Mouse (Mus musculus): Measurements from ENCODE around the gene Hapln1. TPM values are rescaled to one million over a fixed set of nuclear protein-coding genes. Genes with fewer than 3 reads are reported as not detected.
A peak's percentile ranks its signal among the peaks of the same experiment; 100 is the strongest.

Hapln1 gene
- polyA plus RNA-seq, 1 experiment from 2014 or later: 1.2 TPM

DNA sequence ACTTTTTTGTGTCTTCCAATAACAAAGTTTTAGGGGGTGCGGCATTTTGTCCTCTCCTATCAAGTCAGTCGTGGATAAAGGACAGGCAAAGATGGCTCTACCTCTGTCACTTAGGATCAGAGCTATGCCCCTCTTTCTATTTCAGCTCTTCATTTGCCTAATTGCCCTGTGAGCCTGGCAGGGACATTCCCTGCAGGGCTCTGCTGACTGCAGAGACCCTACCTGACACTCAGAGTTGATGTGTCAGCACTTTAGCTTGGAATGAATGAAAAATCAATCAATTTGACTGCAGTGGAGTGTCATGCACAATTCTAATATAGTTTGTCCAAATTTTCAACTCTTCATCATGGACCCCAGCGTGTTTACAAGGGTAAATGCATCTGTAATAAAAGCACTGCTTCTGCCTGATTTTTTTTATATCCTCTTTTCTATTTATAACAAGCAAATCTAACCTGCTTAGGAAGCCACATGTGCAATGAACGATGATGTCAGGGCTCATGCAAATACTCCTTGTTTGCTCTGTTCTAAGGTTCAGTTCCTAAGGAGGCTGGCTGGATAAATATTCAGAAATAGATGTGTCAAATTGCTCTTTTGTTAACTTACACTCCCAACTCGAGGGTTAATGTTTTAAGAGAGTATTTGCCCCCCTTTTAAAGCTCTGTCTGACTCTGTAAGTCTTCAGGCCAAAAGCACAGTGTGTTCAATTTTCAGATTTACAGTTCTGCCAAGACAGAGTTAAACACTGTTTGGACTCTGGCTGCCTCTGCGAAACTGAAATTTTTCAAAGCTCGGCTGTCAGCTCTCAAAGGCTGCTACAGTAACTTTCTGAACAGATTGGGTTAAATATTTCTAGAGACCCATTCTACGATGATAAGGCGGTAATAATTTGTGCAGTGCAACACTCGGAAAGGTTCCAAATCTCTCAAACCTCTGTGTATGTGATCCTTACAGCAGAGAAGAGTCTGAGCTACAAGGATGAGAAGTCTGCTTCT lies 44.4 kb downstream of the Hapln1 start:
- no peak overlapping the region for H3K9ac ChIP-seq (replicated peaks; ENCODE audit: low read depth, low read length)
- H3K27ac ChIP-seq (ENCODE audit: low read depth, low read length): no peak overlapping the region
- no peaks in the 10 kb centered on the region for H3K9me3 ChIP-seq (ENCODE audit: control insufficient read depth, low read length)
- no peaks in the 10 kb centered on the region for H3K36me3 ChIP-seq (ENCODE audit: control insufficient read depth, insufficient read depth, low read length)
- H3K4me1 ChIP-seq (ENCODE audit: control insufficient read depth, insufficient read depth, low read length): no peaks in the 10 kb centered on the region
- H3K27me3 ChIP-seq (ENCODE audit: control insufficient read depth, insufficient read depth, low read length): no peaks in the 10 kb centered on the region
- 68% methylated on average over 10 of the region's 10 CpGs for WGBS
- H3K4me2 ChIP-seq (ENCODE audit: low read depth, low read length): no peak overlapping the region
- no peak for ATAC-seq (ENCODE audit: low read depth)
- no peak overlapping the region for H3K4me3 ChIP-seq (ENCODE audit: low read depth, low read length)

- no peaks in the 10 kb centered on the region for H3K9me3 ChIP-seq (ENCODE audit: control insufficient read depth, low read length)
- H3K4me1 ChIP-seq (ENCODE audit: control insufficient read depth, insufficient read depth, low read length): no peaks in the 10 kb centered on the region
- ATAC-seq (ENCODE audit: low read depth): no peak
- no peaks in the 10 kb centered on the region for H3K36me3 ChIP-seq (ENCODE audit: control insufficient read depth, insufficient read depth, low read length)
- H3K4me2 ChIP-seq (ENCODE audit: low read depth, low read length): no peak overlapping the region
- H3K9ac ChIP-seq (replicated peaks; ENCODE audit: low read depth, low read length): no peak overlapping the region
- no peaks in the 10 kb centered on the region for H3K27me3 ChIP-seq (ENCODE audit: control insufficient read depth, insufficient read depth, low read length)
- H3K27ac ChIP-seq (ENCODE audit: low read depth, low read length): no peak overlapping the region
- no peak overlapping the region for H3K4me3 ChIP-seq (ENCODE audit: low read depth, low read length)
- 49% methylated on average over 1 of the region's 1 CpGs for WGBS
Measured at GRCm38 (mm10) chr13:89585144-89585543, 45.5 kb downstream of the Hapln1 start.

DNA sequence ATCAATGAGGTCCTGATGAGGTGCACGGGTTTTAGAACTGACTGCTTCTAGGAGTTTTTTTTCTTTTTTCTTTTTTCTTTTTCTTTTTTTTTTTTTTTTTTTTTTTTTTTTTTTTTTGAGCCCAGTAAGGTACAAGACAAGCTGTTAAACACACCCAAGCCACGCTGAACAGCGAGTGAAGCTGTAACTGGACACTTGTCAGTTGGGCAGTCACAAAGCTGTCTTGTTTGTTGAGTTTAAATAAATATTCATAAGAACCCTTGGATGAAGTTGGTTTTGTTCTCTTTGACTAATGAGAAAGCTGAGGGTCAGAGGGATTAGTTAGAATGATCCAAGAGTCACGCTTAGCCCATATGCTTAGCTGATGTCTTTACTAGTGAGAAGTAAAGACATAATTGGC lies 55.5 kb downstream of the Hapln1 start:
- ATAC-seq (ENCODE audit: low read depth): no peak
- H3K4me1 ChIP-seq (ENCODE audit: control insufficient read depth, insufficient read depth, low read length): no peaks in the 10 kb centered on the region
- 74% methylated on average over 4 of the region's 4 CpGs for WGBS
- no peaks in the 10 kb centered on the region for H3K9me3 ChIP-seq (ENCODE audit: control insufficient read depth, low read length)
- H3K4me3 ChIP-seq (ENCODE audit: low read depth, low read length): no peak overlapping the region
- no peak overlapping the region for H3K9ac ChIP-seq (replicated peaks; ENCODE audit: low read depth, low read length)
- no peaks in the 10 kb centered on the region for H3K36me3 ChIP-seq (ENCODE audit: control insufficient read depth, insufficient read depth, low read length)
- no peaks in the 10 kb centered on the region for H3K27me3 ChIP-seq (ENCODE audit: control insufficient read depth, insufficient read depth, low read length)
- no peak overlapping the region for H3K4me2 ChIP-seq (ENCODE audit: low read depth, low read length)
- no peak overlapping the region for H3K27ac ChIP-seq (ENCODE audit: low read depth, low read length)

DNA sequence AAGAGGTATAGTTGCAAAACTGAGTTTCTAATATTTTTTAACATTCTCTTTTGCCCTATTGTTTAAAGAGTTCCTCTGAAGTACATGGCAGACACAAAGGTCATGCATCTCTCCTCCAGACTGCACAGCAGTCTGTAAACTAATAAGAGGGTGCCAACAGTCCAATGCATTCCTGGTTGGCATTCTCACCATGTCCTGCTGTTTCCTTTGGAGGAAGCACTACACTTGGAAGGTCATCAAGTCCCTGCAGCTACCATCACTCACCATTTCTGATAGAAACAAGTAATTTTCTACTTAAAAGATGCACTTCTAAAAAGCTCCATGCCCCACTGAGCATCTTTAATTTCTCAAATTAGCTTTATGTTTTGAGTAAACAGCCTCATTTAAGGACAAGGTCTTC lies 57.8 kb downstream of the Hapln1 start:
- H3K4me3 ChIP-seq (ENCODE audit: low read depth, low read length): no peak overlapping the region

GRCm38 (mm10) chr13:89600466-89600865 lies 60.9 kb downstream of the Hapln1 start:
- WGBS: 73% methylated on average over 7 of the region's 7 CpGs

More for the DNA sequence above, 57.8 kb downstream of the Hapln1 start:
- H3K27me3 ChIP-seq (ENCODE audit: control insufficient read depth, insufficient read depth, low read length): no peaks in the 10 kb centered on the region
- H3K4me2 ChIP-seq (ENCODE audit: low read depth, low read length): no peak overlapping the region
- H3K9me3 ChIP-seq (ENCODE audit: control insufficient read depth, low read length): no peaks in the 10 kb centered on the region
- H3K27ac ChIP-seq (ENCODE audit: low read depth, low read length): no peak overlapping the region
- no peak overlapping the region for H3K9ac ChIP-seq (replicated peaks; ENCODE audit: low read depth, low read length)
- no peaks in the 10 kb centered on the region for H3K4me1 ChIP-seq (ENCODE audit: control insufficient read depth, insufficient read depth, low read length)
- no peak for ATAC-seq (ENCODE audit: low read depth)
- H3K36me3 ChIP-seq (ENCODE audit: control insufficient read depth, insufficient read depth, low read length): no peaks in the 10 kb centered on the region

GRCm38 (mm10) chr13:89603336-89603735 lies 63.7 kb downstream of the Hapln1 start:
- no peaks in the 10 kb centered on the region for H3K9me3 ChIP-seq (ENCODE audit: control insufficient read depth, low read length)
- H3K4me3 ChIP-seq (ENCODE audit: low read depth, low read length): no peak overlapping the region
- no peaks in the 10 kb centered on the region for H3K4me1 ChIP-seq (ENCODE audit: control insufficient read depth, insufficient read depth, low read length)
- H3K36me3 ChIP-seq (ENCODE audit: control insufficient read depth, insufficient read depth, low read length): no peaks in the 10 kb centered on the region
- WGBS: 85% methylated on average over 3 of the region's 3 CpGs
- no peak overlapping the region for H3K27ac ChIP-seq (ENCODE audit: low read depth, low read length)
- H3K4me2 ChIP-seq (ENCODE audit: low read depth, low read length): no peak overlapping the region
- ATAC-seq (ENCODE audit: low read depth): no peak
- no peaks in the 10 kb centered on the region for H3K27me3 ChIP-seq (ENCODE audit: control insufficient read depth, insufficient read depth, low read length)
- no peak overlapping the region for H3K9ac ChIP-seq (replicated peaks; ENCODE audit: low read depth, low read length)

More at GRCm38 (mm10) chr13:89600466-89600865, 60.9 kb downstream of the Hapln1 start:
- H3K4me3 ChIP-seq (ENCODE audit: low read depth, low read length): no peak overlapping the region
- no peaks in the 10 kb centered on the region for H3K27me3 ChIP-seq (ENCODE audit: control insufficient read depth, insufficient read depth, low read length)
- no peak overlapping the region for H3K9ac ChIP-seq (replicated peaks; ENCODE audit: low read depth, low read length)
- H3K36me3 ChIP-seq (ENCODE audit: control insufficient read depth, insufficient read depth, low read length): no peaks in the 10 kb centered on the region
- no peak overlapping the region for H3K27ac ChIP-seq (ENCODE audit: low read depth, low read length)
- no peaks in the 10 kb centered on the region for H3K4me1 ChIP-seq (ENCODE audit: control insufficient read depth, insufficient read depth, low read length)
- no peak for ATAC-seq (ENCODE audit: low read depth)
- no peaks in the 10 kb centered on the region for H3K9me3 ChIP-seq (ENCODE audit: control insufficient read depth, low read length)
- no peak overlapping the region for H3K4me2 ChIP-seq (ENCODE audit: low read depth, low read length)

GRCm38 (mm10) chr13:89607399-89607798 lies 67.8 kb downstream of the Hapln1 start:
- no peak for ATAC-seq (ENCODE audit: low read depth)
- no peak overlapping the region for H3K27ac ChIP-seq (ENCODE audit: low read depth, low read length)
- WGBS: 39% methylated on average over 3 of the region's 3 CpGs

DNA sequence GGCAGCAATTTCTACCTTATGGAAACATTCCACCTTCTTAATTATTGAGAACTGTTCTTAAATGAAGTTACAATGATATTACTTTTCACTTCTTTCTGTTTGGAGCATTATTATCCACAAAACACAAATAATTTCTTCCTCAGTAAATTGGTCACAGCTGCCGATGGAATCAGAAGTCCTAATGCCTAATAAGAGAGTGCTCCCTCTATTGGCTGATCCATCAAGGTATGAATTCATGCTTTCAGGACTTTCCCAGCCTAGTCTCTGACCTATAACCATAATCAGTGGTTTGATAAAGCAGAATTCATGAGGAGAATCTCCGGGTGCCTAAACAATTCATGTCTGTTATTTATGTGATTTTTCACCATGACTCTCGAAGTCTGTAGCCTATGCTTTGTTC lies 79.5 kb downstream of the Hapln1 start:
- WGBS: 86% methylated on average over 3 of the region's 3 CpGs
- Histone ChIP-seq H3K27me3 (ENCODE audit: control insufficient read depth, insufficient read depth, low read length) (no peaks in the 10 kb centered on the region), H3K4me3 (ENCODE audit: low read depth, low read length) (no peak overlapping the region), H3K4me1 (ENCODE audit: control insufficient read depth, insufficient read depth, low read length) (no peaks in the 10 kb centered on the region), H3K4me2 (ENCODE audit: low read depth, low read length) (no peak overlapping the region), H3K9ac (replicated peaks; ENCODE audit: low read depth, low read length) (no peak overlapping the region), H3K9me3 (ENCODE audit: control insufficient read depth, low read length) (no peaks in the 10 kb centered on the region), H3K27ac (ENCODE audit: low read depth, low read length) (no peak overlapping the region), H3K36me3 (ENCODE audit: control insufficient read depth, insufficient read depth, low read length) (no peaks in the 10 kb centered on the region)
- no peak for ATAC-seq (ENCODE audit: low read depth)

More at GRCm38 (mm10) chr13:89607399-89607798, 67.8 kb downstream of the Hapln1 start:
- Histone ChIP-seq H3K36me3 (ENCODE audit: control insufficient read depth, insufficient read depth, low read length) (no peaks in the 10 kb centered on the region), H3K9ac (replicated peaks; ENCODE audit: low read depth, low read length) (no peak overlapping the region), H3K27me3 (ENCODE audit: control insufficient read depth, insufficient read depth, low read length) (no peaks in the 10 kb centered on the region), H3K4me3 (ENCODE audit: low read depth, low read length) (no peak overlapping the region), H3K4me1 (ENCODE audit: control insufficient read depth, insufficient read depth, low read length) (no peaks in the 10 kb centered on the region), H3K4me2 (ENCODE audit: low read depth, low read length) (no peak overlapping the region), H3K9me3 (ENCODE audit: control insufficient read depth, low read length) (no peaks in the 10 kb centered on the region)

DNA sequence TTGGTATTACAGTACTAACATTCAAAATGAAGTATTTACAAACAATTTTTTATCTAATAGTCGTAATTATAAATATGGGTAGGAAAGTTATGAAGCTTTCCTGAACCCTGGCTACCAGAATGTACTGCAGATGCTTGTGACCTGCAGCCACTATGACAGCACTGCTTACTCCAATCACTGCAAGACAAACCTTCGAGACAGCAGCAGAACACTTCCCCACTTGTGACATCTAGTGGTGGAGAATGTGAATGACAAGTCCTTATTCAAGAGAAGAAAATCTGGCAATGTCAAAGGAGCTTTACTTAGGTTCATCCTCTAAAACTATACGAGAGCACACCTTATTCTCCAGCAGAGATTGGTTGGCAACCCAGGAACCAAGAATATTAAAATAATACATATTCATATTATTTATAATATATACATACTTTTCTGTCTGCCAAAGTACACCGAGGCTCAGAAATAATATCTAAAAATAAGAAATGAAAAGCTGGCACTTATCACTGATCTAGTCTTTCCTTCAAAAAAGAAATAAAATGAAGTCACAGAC lies 94.6 kb downstream of the Hapln1 start:
- no peak overlapping the region for H3K9ac ChIP-seq (replicated peaks; ENCODE audit: low read depth, low read length)
- H3K4me1 ChIP-seq (ENCODE audit: control insufficient read depth, insufficient read depth, low read length): no peaks in the 10 kb centered on the region
- H3K27ac ChIP-seq (ENCODE audit: low read depth, low read length): no peak overlapping the region
- WGBS: 31% methylated on average over 4 of the region's 4 CpGs
- no peak overlapping the region for H3K4me3 ChIP-seq (ENCODE audit: low read depth, low read length)
- H3K4me2 ChIP-seq (ENCODE audit: low read depth, low read length): no peak overlapping the region
- ATAC-seq (ENCODE audit: low read depth): peak; percentile 87
- no peaks in the 10 kb centered on the region for H3K27me3 ChIP-seq (ENCODE audit: control insufficient read depth, insufficient read depth, low read length)
- H3K36me3 ChIP-seq (ENCODE audit: control insufficient read depth, insufficient read depth, low read length): no peaks in the 10 kb centered on the region
- no peaks in the 10 kb centered on the region for H3K9me3 ChIP-seq (ENCODE audit: control insufficient read depth, low read length)
